24 mouse cellular contexts compared by ENCODE assay signal in the genomic region with DNA sequence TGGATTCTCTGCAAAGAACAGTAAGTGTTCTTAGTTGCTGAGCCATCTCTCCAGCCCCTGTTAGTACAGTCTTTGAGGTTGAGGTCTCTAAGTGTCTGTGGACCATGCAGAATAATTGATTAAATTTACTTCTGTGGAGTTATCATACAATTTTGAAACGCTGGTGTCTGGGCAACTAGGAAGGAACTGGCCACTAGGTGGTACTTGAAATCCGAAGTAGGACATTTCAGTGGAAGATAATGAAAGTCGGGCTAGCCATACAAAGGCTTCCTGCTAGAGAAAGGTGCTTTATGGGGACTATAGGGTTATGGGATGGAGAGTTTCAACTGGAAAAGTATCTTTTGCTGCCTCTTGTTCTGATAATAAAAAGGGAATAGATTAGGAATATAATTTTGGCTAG. TPM values are rescaled to one million over a fixed set of nuclear protein-coding genes. Genes with fewer than 3 reads are reported as not detected.
DNase-seq lines count a peak whose midpoint lies in the region; ATAC-seq and TF ChIP-seq lines count a peak whose summit lies in the region.
"Had no signal": no experiment of that assay in that cellular context is flagged by ENCODE, and none has a peak within 500 bp of the region (broad histone marks: within the 10 kb centered on the region; RNA-seq: fewer than 3 reads in every experiment).

No protein-coding gene starts in this region.

- peak; percentile 9 to 29 for DNase-seq in kidney, adult 8-10 months
- DNase-seq in kidney, postnatal 10 days, result no peak
- peak; percentile 6 for DNase-seq in lung, embryonic 14.5 days
- no peak for DNase-seq in lung, postnatal 14 days
- peak; percentile 20 for DNase-seq in MEL (ENCODE audit: low read depth, low spot score)
- DNase-seq in adrenal gland, postnatal 36 days, result no peak
- DNase-seq: cerebellum, adult 9-11 months; embryo, embryonic 11 days; gastrocnemius, postnatal 25 days; heart, postnatal 10 days; lung, postnatal 10 days; thymus, postnatal 14 days had no signal

- TF ChIP-seq CTCF in lung, embryonic 14.5 days (IDR thresholded peaks at IDR 0.05; ENCODE audit: low read depth), result peak; percentile 39
- peak in 2 of 3 experiments; percentile 10 to 50; a peak in 3 of 6 replicates for TF ChIP-seq CTCF in MEL (IDR thresholded peaks at IDR 0.05 in 2 of 3, conservative IDR thresholded peaks at IDR 0.05 in 1 of 3; ENCODE audit: control insufficient read depth in 1 of 3, insufficient read depth in 1 of 3, low read depth in 2 of 3, low read length in 3 of 3, poor library complexity in 1 of 3, severe bottlenecking in 1 of 3)

- H3K4me1 ChIP-seq in lung, embryonic 14.5 days (ENCODE audit: insufficient read depth), result no peaks in the 10 kb centered on the region
- no peaks in the 10 kb centered on the region for H3K4me1 ChIP-seq in MEL (ENCODE audit: control insufficient read depth in 1 of 2, insufficient read depth in 2 of 2, low read length in 2 of 2)
- H3K4me1 ChIP-seq: embryonic facial prominence, embryonic 15.5 days; neural tube, embryonic 13.5 days had no signal

- no peak overlapping the region for H3K9ac ChIP-seq in lung, embryonic 14.5 days
- no peak overlapping the region for H3K9ac ChIP-seq in MEL (ENCODE audit: control insufficient read depth, low read depth, low read length, poor library complexity, severe bottlenecking)
- H3K9ac ChIP-seq: embryonic facial prominence, embryonic 15.5 days; neural tube, embryonic 13.5 days had no signal

- H3K4me3 ChIP-seq in lung, embryonic 14.5 days (ENCODE audit: low read depth, low read length), result no peak overlapping the region
- no peak overlapping the region for H3K4me3 ChIP-seq in MEL (ENCODE audit: control insufficient read depth in 1 of 2, insufficient read depth in 1 of 2, low read depth in 2 of 2, low read length in 2 of 2)
- H3K4me3 ChIP-seq: embryonic facial prominence, embryonic 15.5 days; megakaryocyte, embryonic 14.5 days; neural tube, embryonic 13.5 days had no signal

- H3K27me3 ChIP-seq in lung, embryonic 14.5 days (ENCODE audit: insufficient read depth, low read length), result no peaks in the 10 kb centered on the region
- H3K27me3 ChIP-seq in MEL (ENCODE audit: control insufficient read depth in 1 of 2, insufficient read depth in 2 of 2, low read length in 2 of 2), result peaks cover 4 to 11% of the 10 kb centered on the region in 2 experiments
- H3K27me3 ChIP-seq: embryonic facial prominence, embryonic 15.5 days; neural tube, embryonic 13.5 days had no signal

- no peak for TF ChIP-seq POLR2A in MEL (IDR thresholded peaks at IDR 0.05; ENCODE audit: control insufficient read depth in 1 of 2, insufficient read depth in 1 of 2, low read depth in 1 of 2, low read length in 2 of 2, poor library complexity in 1 of 2)

- TF ChIP-seq RAD21 in MEL (IDR thresholded peaks at IDR 0.05; ENCODE audit: low read depth, low read length), result peak; percentile 36

- H3K27ac ChIP-seq in lung, embryonic 14.5 days (ENCODE audit: low read depth), result no peak overlapping the region
- no peak overlapping the region for H3K27ac ChIP-seq in MEL (ENCODE audit: control insufficient read depth, low read depth, low read length)
- H3K27ac ChIP-seq: embryonic facial prominence, embryonic 15.5 days; neural tube, embryonic 13.5 days had no signal

- no peak for ATAC-seq in lung, embryonic 14.5 days (ENCODE audit: insufficient read depth)
- ATAC-seq in common myeloid progenitor, adult 5-6 weeks (replicated peaks; ENCODE audit: low read depth, poor library complexity, severe bottlenecking), result 0 out of 2 replicates have a peak, but pooled peaks have one; percentile 36
- ATAC-seq: activated CD4-positive, CD25-positive, alpha-beta regulatory T cell, adult 4 months; hindbrain, embryonic 16.5 days had no signal

- no peaks in the 10 kb centered on the region for H3K9me3 ChIP-seq in lung, embryonic 14.5 days (ENCODE audit: low read depth, low read length)
- no peaks in the 10 kb centered on the region for H3K9me3 ChIP-seq in MEL (replicated peaks; ENCODE audit: insufficient read depth, low read length)
- H3K9me3 ChIP-seq: embryonic facial prominence, embryonic 15.5 days; megakaryocyte, embryonic 14.5 days; neural tube, embryonic 13.5 days had no signal

- WGBS in lung, embryonic 14.5 days, result 16% methylated on average over 3 of the region's 3 CpGs

- no peak overlapping the region for H3K4me2 ChIP-seq in lung, embryonic 14.5 days
- H3K4me2 ChIP-seq: embryonic facial prominence, embryonic 15.5 days; liver, embryonic 11.5 days; neural tube, embryonic 13.5 days had no signal

- no peak for TF ChIP-seq EP300 in MEL (IDR thresholded peaks at IDR 0.05; ENCODE audit: low read depth in 1 of 2, low read length in 2 of 2)

- no peaks in the 10 kb centered on the region for H3K36me3 ChIP-seq in lung, embryonic 14.5 days (ENCODE audit: insufficient read depth)
- no peaks in the 10 kb centered on the region for H3K36me3 ChIP-seq in MEL (ENCODE audit: control insufficient read depth in 1 of 2, insufficient read depth in 2 of 2, low read length in 2 of 2)
- H3K36me3 ChIP-seq: embryonic facial prominence, embryonic 15.5 days; neural tube, embryonic 13.5 days had no signal

- no peaks in the 10 kb centered on the region for H3K79me2 ChIP-seq in MEL (ENCODE audit: control insufficient read depth, insufficient read depth, low read length, poor library complexity)

TF ChIP-seq in MEL, 35 proteins besides CTCF, POLR2A, EP300 and RAD21:
- TF ChIP-seq SMC3 (IDR thresholded peaks at IDR 0.05; ENCODE audit: low read depth, low read length) (peak; percentile 41), POLR2AphosphoS5 (IDR thresholded peaks at IDR 0.05; ENCODE audit: borderline replicate concordance, low read depth, low read length) (no peak)

RNA-seq across cellular contexts. Expression of gene Defb20, which starts 4.4 kb away (rescaled TPM):
- not detected in 2 replicates for polyA plus RNA-seq in lung, embryonic 14.5 days (2014; fragmentation: Nextera tagmentation; extraction: Ambion mirVana)
- total RNA-seq in MEL (2012; rRNA removed), result not detected in 2 replicates
- not detected for polyA plus RNA-seq in MEL (2012; ENCODE audit: insufficient read depth in 1 of 2, insufficient read length in 2 of 2, low read depth in 1 of 2, low replicate concordance in 2 of 2, missing spikeins in 1 of 2)
- not detected in 2 replicates for total RNA-seq in common myeloid progenitor, adult 5-6 weeks (2017)
- not detected for total RNA-seq in adrenal gland, postnatal 36 days (2021)
- total RNA-seq: adrenal gland, postnatal 4 days; gastrocnemius, postnatal 25 days; heart, postnatal 10 days; layer of hippocampus, postnatal 25 days; left cerebral cortex, postnatal 36 days; monocyte, adult 5-6 weeks had no signal
- polyA plus RNA-seq: activated CD4-positive, CD25-positive, alpha-beta regulatory T cell, adult 4 months; embryonic facial prominence, embryonic 15.5 days; forebrain, embryonic 11.5 days; hindbrain, embryonic 16.5 days; liver, embryonic 11.5 days; neural tube, embryonic 13.5 days had no signal

RNA-seq across cellular contexts. Expression of gene Defb23, which starts 8.0 kb away (rescaled TPM):
- not detected in 2 replicates for polyA plus RNA-seq in lung, embryonic 14.5 days (2014; fragmentation: Nextera tagmentation; extraction: Ambion mirVana)
- not detected in 2 replicates for total RNA-seq in MEL (2012; rRNA removed)
- not detected for polyA plus RNA-seq in MEL (2012; ENCODE audit: insufficient read depth in 1 of 2, insufficient read length in 2 of 2, low read depth in 1 of 2, low replicate concordance in 2 of 2, missing spikeins in 1 of 2)
- not detected in 2 replicates for total RNA-seq in common myeloid progenitor, adult 5-6 weeks (2017)
- not detected for total RNA-seq in adrenal gland, postnatal 36 days (2021)
- total RNA-seq: adrenal gland, postnatal 4 days; gastrocnemius, postnatal 25 days; heart, postnatal 10 days; layer of hippocampus, postnatal 25 days; left cerebral cortex, postnatal 36 days; monocyte, adult 5-6 weeks had no signal
- polyA plus RNA-seq: activated CD4-positive, CD25-positive, alpha-beta regulatory T cell, adult 4 months; embryonic facial prominence, embryonic 15.5 days; forebrain, embryonic 11.5 days; hindbrain, embryonic 16.5 days; liver, embryonic 11.5 days; neural tube, embryonic 13.5 days had no signal

RNA-seq across cellular contexts. Expression of gene Defb22, which starts 17.5 kb away (rescaled TPM):
- polyA plus RNA-seq in lung, embryonic 14.5 days (2014; fragmentation: Nextera tagmentation; extraction: Ambion mirVana), result not detected in 2 replicates
- not detected in 2 replicates for total RNA-seq in MEL (2012; rRNA removed)
- polyA plus RNA-seq in MEL (2012; ENCODE audit: insufficient read depth in 1 of 2, insufficient read length in 2 of 2, low read depth in 1 of 2, low replicate concordance in 2 of 2, missing spikeins in 1 of 2), result not detected
- total RNA-seq in common myeloid progenitor, adult 5-6 weeks (2017), result not detected in 2 replicates
- not detected for total RNA-seq in adrenal gland, postnatal 36 days (2021)
- total RNA-seq: adrenal gland, postnatal 4 days; gastrocnemius, postnatal 25 days; heart, postnatal 10 days; layer of hippocampus, postnatal 25 days; left cerebral cortex, postnatal 36 days; monocyte, adult 5-6 weeks had no signal
- polyA plus RNA-seq: activated CD4-positive, CD25-positive, alpha-beta regulatory T cell, adult 4 months; embryonic facial prominence, embryonic 15.5 days; forebrain, embryonic 11.5 days; hindbrain, embryonic 16.5 days; liver, embryonic 11.5 days; neural tube, embryonic 13.5 days had no signal

RNA-seq across cellular contexts. Expression of gene Defb26, which starts 39.1 kb away (rescaled TPM):
- not detected in 2 replicates for polyA plus RNA-seq in lung, embryonic 14.5 days (2014; fragmentation: Nextera tagmentation; extraction: Ambion mirVana)
- not detected in 2 replicates for total RNA-seq in MEL (2012; rRNA removed)
- not detected for polyA plus RNA-seq in MEL (2012; ENCODE audit: insufficient read depth in 1 of 2, insufficient read length in 2 of 2, low read depth in 1 of 2, low replicate concordance in 2 of 2, missing spikeins in 1 of 2)
- not detected in 2 replicates for total RNA-seq in common myeloid progenitor, adult 5-6 weeks (2017)
- total RNA-seq in adrenal gland, postnatal 36 days (2021), result not detected
- total RNA-seq: adrenal gland, postnatal 4 days; gastrocnemius, postnatal 25 days; heart, postnatal 10 days; layer of hippocampus, postnatal 25 days; left cerebral cortex, postnatal 36 days; monocyte, adult 5-6 weeks had no signal
- polyA plus RNA-seq: activated CD4-positive, CD25-positive, alpha-beta regulatory T cell, adult 4 months; embryonic facial prominence, embryonic 15.5 days; forebrain, embryonic 11.5 days; hindbrain, embryonic 16.5 days; liver, embryonic 11.5 days; neural tube, embryonic 13.5 days had no signal

RNA-seq across cellular contexts. Expression of gene Defb28, which starts 45.6 kb away (rescaled TPM):
- polyA plus RNA-seq in lung, embryonic 14.5 days (2014; fragmentation: Nextera tagmentation; extraction: Ambion mirVana), result not detected in 2 replicates
- not detected in 2 replicates for total RNA-seq in MEL (2012; rRNA removed)
- not detected for polyA plus RNA-seq in MEL (2012; ENCODE audit: insufficient read depth in 1 of 2, insufficient read length in 2 of 2, low read depth in 1 of 2, low replicate concordance in 2 of 2, missing spikeins in 1 of 2)
- total RNA-seq in common myeloid progenitor, adult 5-6 weeks (2017), result not detected in 2 replicates
- not detected for total RNA-seq in adrenal gland, postnatal 36 days (2021)
- total RNA-seq: adrenal gland, postnatal 4 days; gastrocnemius, postnatal 25 days; heart, postnatal 10 days; layer of hippocampus, postnatal 25 days; left cerebral cortex, postnatal 36 days; monocyte, adult 5-6 weeks had no signal
- polyA plus RNA-seq: activated CD4-positive, CD25-positive, alpha-beta regulatory T cell, adult 4 months; embryonic facial prominence, embryonic 15.5 days; forebrain, embryonic 11.5 days; hindbrain, embryonic 16.5 days; liver, embryonic 11.5 days; neural tube, embryonic 13.5 days had no signal

Comparison
In these comparisons a context has a peak if more than half of its experiments do, and no peak if none do; other contexts are left out.
1. DNase-seq: peak in kidney, adult 8-10 months (2 of 2), lung, embryonic 14.5 days (single experiment) and MEL (single experiment); none in kidney, postnatal 10 days (single experiment), lung, postnatal 14 days (single experiment) and adrenal gland, postnatal 36 days (0 of 2).